ENCODE assay signal across 17 mouse cellular contexts in the genomic region with DNA sequence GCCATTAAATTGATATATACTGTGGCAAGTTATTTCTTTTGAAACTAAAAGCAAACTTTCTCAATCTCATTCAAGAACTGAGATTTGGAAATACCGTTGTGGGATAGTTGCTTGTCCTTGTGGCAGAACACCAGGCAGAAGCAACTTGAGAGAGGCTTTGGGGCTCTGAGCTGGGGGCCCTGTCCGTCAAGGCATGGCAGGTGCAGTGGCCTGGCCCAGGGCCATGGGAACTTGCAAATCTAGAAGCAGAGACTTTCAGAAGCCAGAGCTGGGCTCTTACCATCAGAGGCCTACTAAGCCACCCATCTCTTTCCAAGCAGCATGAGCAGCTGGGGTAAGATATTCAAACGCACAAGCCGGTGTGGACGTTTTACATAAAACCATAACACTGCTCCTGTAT.
DNase-seq lines count a peak whose midpoint lies in the region; TF ChIP-seq lines count a peak whose summit lies in the region.
"Had no signal": no experiment of that assay in that cellular context is flagged by ENCODE, and none has a peak within 500 bp of the region (broad histone marks: within the 10 kb centered on the region; RNA-seq: fewer than 3 reads in every experiment).

No protein-coding gene starts in this region.

- no peak for TF ChIP-seq CTCF in gastrocnemius, adult 2 months (IDR thresholded peaks at IDR 0.05)

- peak overlapping the region; percentile 74 for H3K27ac ChIP-seq in gastrocnemius, adult 2 months
- H3K27ac ChIP-seq: embryonic facial prominence, embryonic 15.5 days; forebrain, embryonic 10.5 days; heart, embryonic 13.5 days; hindbrain, embryonic 12.5 days had no signal

- peak; percentile 19 for DNase-seq in left cerebral cortex, postnatal 4 days
- no peak for DNase-seq in left cerebral cortex, adult 18-20 months (ENCODE audit: low spot score in 2 of 2)
- peak; percentile 87 for DNase-seq in gastrocnemius, adult 2 months
- peak; percentile 67 for DNase-seq in gastrocnemius, postnatal 14 days
- no peak for DNase-seq in adrenal gland, adult 18-20 months (ENCODE audit: low spot score in 2 of 2)
- no peak for DNase-seq in thymus, adult 18-20 months
- no peak for DNase-seq in lung, adult 18-20 months
- DNase-seq: adrenal gland, adult 8-10 months; adrenal gland, postnatal 36 days; cerebellum, adult 11 months; cerebellum, adult 8-10 months; heart, postnatal 4 days had no signal

- intact Hi-C loops in left cerebral cortex, postnatal 4 days (cut with DNase I): no loop called here
- intact Hi-C loops in gastrocnemius, adult 2 months (cut with DNase I): no loop called here
- intact Hi-C loops in gastrocnemius, postnatal 14 days (cut with DNase I; ENCODE audit: low total_unique reads): no loop called here

- no peak overlapping the region for H3K4me3 ChIP-seq in gastrocnemius, adult 2 months
- H3K4me3 ChIP-seq: embryonic facial prominence, embryonic 15.5 days; erythroblast, embryonic 14.5 days; forebrain, embryonic 10.5 days; heart, embryonic 13.5 days; hindbrain, embryonic 12.5 days had no signal

Comparison
In these comparisons a context has a peak if more than half of its experiments do, and no peak if none do; other contexts are left out.
1. DNase-seq: peak in left cerebral cortex, postnatal 4 days (single experiment), gastrocnemius, adult 2 months (single experiment) and gastrocnemius, postnatal 14 days (single experiment); none in left cerebral cortex, adult 18-20 months (0 of 2), adrenal gland, adult 18-20 months (0 of 2), thymus, adult 18-20 months (0 of 2) and lung, adult 18-20 months (0 of 2).